Mouse (Mus musculus) megakaryocyte, embryonic 14.5 days (primary cell): ENCODE data around the gene Hspa1l. TPM values are rescaled to one million over a fixed set of nuclear protein-coding genes. Genes with fewer than 3 reads are reported as not detected.
"Not testable (repeated sequence)": the region's sequence is repeated elsewhere in the genome, so short reads cannot be mapped to it uniquely, and the experiment has no call there.

ENCODE experiments used
- H3K27me3 ChIP-seq: replicated peaks from 2 replicates; pipeline ENCODE3; 2012; ENCODE audit warnings: inconsistent platforms
- H3K36me3 ChIP-seq: replicated peaks from 2 replicates; pipeline ENCODE3; 2012; ENCODE audit warnings: low read length, inconsistent platforms, mixed read lengths
- H3K4me1 ChIP-seq: 2 replicates; pipeline ENCODE4 v1.6.1; 2012; ENCODE audit warnings: inconsistent platforms
- H3K4me3 ChIP-seq: replicated peaks from 2 replicates; pipeline ENCODE3; 2012; ENCODE audit warnings: moderate library complexity, mild to moderate bottlenecking, inconsistent platforms
- H3K9me3 ChIP-seq: 2 replicates; pipeline ENCODE4 v1.6.1; 2012; ENCODE audit warnings: inconsistent platforms
- FLI1 ChIP-seq: IDR thresholded peaks from 2 replicates; pipeline ENCODE4 v1.6.1; 2012; ENCODE audit warnings: low read length, inconsistent platforms, mixed read lengths
- GATA1 ChIP-seq: IDR thresholded peaks from 3 replicates; pipeline ENCODE4 v1.6.1; 2012; ENCODE audit warnings: mixed read lengths, low read length, inconsistent platforms, borderline replicate concordance
- polyA plus RNA-seq: library from polyadenylated mRNA; stranded (reverse); fragments of >175 nt; gene quantifications from 2 replicates; pipeline ENCODE4 v1.2.3, GENCODE M21; 2012; ENCODE audit warnings: low replicate concordance; ENCODE audit not compliant: insufficient read depth

Gene Hspa1l
- not detected in 2 replicates for polyA plus RNA-seq

DNA sequence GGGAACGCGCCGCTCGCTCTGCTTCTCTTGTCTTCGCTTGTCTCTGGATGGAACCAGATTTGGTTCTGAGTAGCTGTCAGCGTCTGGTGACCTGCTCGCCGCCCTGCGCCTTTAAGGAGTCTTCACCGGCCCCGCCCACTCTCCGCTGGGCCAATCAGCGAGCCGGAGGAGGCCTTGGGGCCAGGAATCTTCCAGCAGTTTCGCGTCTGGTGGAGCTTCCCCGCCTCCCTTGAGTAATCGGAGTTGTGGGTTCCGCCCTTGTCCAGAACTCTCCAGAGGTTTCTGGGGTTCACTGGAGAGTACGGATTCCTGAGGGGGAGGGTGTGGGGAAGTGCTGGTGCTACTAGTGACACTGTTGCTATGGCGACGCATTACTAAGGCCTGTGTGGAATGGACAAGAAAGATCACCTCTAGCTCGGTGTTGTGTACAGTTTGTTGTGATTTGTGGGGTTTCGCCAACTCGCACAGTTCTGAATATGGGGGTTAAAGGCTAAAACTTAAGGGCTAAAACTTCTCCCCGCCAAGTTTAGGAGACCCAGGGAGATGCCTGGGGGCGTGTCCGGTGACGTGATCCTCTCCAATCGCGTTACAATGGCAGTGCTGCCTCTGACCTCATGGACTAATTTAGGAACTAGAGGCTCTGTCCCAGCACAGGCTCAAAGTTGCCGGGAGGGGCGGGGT, at the start of gene Hspa1l, which contains the start of gene Hspa1a:
Hspa1l (plus strand) TSS at position 635 of the 681 bp plus-strand sequence.
Hspa1a (minus strand) TSS at position 88 of the 681 bp plus-strand sequence.
- not testable (repeated sequence) for H3K9me3 ChIP-seq, H3K36me3 ChIP-seq
- H3K4me1 ChIP-seq = peaks cover 22% of the 10 kb centered on the region
- peak within 1 kb of the TSS; percentile 90 for H3K4me3 ChIP-seq
- peaks cover 50% of the 10 kb centered on the region for H3K27me3 ChIP-seq

DNA sequence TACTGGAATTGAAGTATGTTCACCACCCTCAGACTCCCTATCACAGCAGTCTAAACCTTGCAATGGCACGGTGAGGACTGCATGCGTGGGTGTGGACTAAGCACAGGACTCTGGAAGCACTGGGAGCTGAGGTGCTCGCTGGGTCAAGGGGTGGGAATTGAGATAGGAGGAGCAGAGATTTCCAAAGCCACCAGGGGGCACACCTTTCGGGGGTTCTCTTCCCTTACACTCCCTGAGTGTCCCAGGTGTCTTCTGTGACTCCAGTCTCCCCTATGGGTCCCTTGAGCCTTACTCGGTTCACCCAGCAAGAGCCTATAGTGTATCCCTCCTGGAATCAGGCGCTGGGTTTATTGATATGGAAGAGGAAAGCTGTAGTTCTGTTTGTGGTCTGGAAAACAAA, 49.6 kb upstream of the Hspa1l start:
- H3K9me3 ChIP-seq = no peaks in the 10 kb centered on the region
- H3K36me3 ChIP-seq = no peaks in the 10 kb centered on the region
- peaks cover 36% of the 10 kb centered on the region for H3K4me1 ChIP-seq
- H3K4me3 ChIP-seq = no peak overlapping the region
- H3K27me3 ChIP-seq = peaks cover 35% of the 10 kb centered on the region
- no peak for TF ChIP-seq FLI1
- no peak for TF ChIP-seq GATA1

DNA sequence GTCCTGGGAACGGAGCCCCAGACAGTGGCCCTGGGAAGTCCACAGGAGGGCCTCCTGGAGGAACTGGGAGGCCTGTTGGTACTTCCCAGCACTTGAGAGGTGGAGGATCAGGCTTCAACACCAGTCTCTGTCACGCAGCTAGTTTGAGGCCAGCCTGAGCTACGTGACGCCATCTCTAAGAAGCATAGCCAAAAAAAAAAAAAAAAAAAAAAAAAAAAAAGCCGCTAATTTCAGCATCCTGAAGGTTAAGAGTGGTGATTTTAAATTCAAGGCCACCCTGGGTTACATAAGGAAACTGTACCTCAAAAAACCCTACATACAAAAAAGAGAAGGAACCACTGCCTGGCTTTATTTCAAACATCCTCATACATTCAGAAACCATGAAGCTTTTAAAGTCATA, 48.2 kb upstream of the Hspa1l start:
- no peak overlapping the region for H3K4me3 ChIP-seq
- H3K27me3 ChIP-seq = peaks cover 25% of the 10 kb centered on the region
- no peaks in the 10 kb centered on the region for H3K36me3 ChIP-seq

DNA sequence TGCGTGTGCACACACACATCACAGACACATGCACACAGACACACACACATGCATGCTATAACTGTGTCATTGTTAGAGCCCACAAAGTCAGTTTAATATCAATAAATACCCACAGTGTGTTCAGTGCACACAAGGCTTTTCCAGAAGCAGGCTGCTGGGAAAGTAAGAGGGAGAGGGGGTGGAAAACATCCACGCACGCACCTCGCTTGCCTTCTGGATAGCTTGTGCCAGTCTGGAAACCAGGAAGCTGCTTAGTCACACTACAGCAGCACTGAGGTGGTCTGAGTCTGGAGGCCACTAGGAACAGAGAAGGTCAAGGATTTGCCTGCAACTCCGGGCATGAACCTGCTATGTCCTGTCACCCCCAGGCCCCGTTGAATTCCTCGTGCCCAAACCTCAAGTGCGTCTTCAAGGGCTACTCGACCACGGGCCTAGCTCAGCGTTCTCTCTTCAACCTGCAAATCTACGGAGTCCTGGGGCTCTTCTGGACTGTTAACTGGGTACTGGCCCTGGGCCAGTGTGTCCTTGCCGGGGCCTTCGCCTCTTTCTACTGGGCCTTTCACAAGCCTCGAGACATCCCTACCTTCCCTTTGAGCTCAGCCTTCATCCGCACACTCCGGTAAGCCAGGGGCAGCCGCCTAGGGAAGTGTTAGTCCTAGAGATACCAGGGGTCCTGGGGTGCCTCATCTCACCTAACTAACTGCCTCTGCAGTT, 45.0 kb upstream of the Hspa1l start:
- Histone ChIP-seq H3K36me3 (peaks cover 2% of the 10 kb centered on the region), H3K27me3 (peaks cover 9% of the 10 kb centered on the region), H3K4me3 (peak overlapping the region; percentile 64), H3K9me3 (no peaks in the 10 kb centered on the region), H3K4me1 (peaks cover 59% of the 10 kb centered on the region)
- TF ChIP-seq FLI1 (no peak), GATA1 (no peak)

More for the DNA sequence above, 48.2 kb upstream of the Hspa1l start:
- H3K9me3 ChIP-seq = no peaks in the 10 kb centered on the region
- peaks cover 41% of the 10 kb centered on the region for H3K4me1 ChIP-seq
- TF ChIP-seq GATA1 = no peak
- no peak for TF ChIP-seq FLI1

DNA sequence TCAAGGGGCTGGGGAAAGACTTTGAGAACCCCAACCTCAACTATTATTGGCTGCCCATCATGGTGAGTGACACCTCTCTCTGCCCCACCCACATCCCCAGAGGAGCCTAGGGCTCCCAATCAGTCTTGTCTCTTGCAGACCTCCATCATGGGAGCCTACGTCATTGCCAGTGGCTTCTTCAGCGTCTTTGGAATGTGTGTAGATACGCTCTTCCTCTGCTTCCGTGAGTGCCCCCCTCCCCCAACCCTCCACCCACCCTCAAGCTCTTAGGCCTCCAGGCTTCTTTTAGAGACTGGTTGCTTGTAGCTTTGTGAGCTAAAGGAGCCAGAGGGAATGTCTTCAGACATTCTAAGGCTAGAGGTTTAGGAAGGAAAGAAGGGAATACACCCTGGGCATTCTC, 43.7 kb upstream of the Hspa1l start:
- Histone ChIP-seq H3K4me1 (peaks cover 59% of the 10 kb centered on the region), H3K9me3 (no peaks in the 10 kb centered on the region), H3K36me3 (peaks cover 16% of the 10 kb centered on the region), H3K27me3 (no peaks in the 10 kb centered on the region), H3K4me3 (no peak overlapping the region)
- TF ChIP-seq GATA1 (no peak), FLI1 (no peak)

DNA sequence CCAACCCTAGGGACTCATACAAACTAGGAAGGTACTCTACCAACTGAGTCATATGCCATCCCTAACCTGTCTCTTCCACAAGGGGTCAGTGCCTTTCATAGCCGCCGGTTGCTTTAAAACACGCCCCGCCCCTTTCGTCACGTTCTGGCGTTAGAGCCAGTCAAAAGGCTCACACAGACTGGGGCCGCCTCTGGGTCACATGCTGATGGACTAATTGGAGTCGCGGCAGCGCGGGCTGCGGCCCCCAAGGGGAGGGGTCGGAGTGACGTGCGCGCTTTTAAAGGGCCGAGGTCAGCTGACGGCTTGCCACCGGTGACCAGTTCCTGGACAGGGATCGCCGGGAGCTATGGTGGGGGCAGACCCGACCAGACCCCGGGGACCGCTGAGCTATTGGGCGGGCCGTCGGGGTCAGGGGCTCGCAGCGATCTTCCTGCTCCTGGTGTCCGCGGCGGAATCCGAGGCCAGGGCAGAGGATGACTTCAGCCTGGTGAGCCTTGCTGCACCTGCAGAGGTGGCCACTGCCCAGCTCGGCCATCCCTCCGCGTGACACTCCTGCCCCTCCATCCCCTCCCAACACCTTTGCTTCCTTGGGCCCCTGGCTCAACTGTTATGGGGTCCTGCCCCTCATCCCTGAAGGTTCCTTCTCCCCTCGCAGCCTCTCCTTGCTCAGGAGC, 41.3 kb upstream of the Hspa1l start, which contains the start of gene Neu1:
Neu1 (plus strand) TSS at position 193 of the 674 bp plus-strand sequence.
- no peak for TF ChIP-seq FLI1
- no peak for TF ChIP-seq GATA1
- peaks cover 40% of the 10 kb centered on the region for H3K36me3 ChIP-seq

DNA sequence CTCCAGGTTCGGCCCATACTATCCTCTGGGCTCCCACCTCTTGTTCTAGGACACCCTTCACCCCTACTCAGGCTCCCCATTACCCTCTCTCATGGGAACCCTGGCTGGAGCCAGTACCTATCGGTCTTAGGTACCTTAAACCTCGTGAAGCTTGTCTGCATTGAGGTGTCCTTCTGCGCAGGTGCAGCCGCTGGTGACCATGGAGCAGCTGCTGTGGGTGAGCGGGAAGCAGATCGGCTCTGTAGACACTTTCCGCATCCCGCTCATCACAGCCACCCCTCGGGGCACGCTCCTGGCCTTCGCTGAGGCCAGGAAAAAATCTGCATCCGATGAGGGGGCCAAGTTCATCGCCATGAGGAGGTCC, 40.8 kb upstream of the Hspa1l start:
- peak overlapping the region; percentile 100 for H3K4me3 ChIP-seq
- TF ChIP-seq FLI1 = no peak
- TF ChIP-seq GATA1 = no peak
- H3K4me1 ChIP-seq = peaks cover 59% of the 10 kb centered on the region
- H3K27me3 ChIP-seq = no peaks in the 10 kb centered on the region
- no peaks in the 10 kb centered on the region for H3K9me3 ChIP-seq
- H3K36me3 ChIP-seq = peaks cover 45% of the 10 kb centered on the region

More for the DNA sequence above, 41.3 kb upstream of the Hspa1l start, which contains the start of gene Neu1:
- H3K4me3 ChIP-seq = peak within 1 kb of the TSS; percentile 100
- H3K27me3 ChIP-seq = no peaks in the 10 kb centered on the region
- peaks cover 64% of the 10 kb centered on the region for H3K4me1 ChIP-seq
- H3K9me3 ChIP-seq = no peaks in the 10 kb centered on the region

DNA sequence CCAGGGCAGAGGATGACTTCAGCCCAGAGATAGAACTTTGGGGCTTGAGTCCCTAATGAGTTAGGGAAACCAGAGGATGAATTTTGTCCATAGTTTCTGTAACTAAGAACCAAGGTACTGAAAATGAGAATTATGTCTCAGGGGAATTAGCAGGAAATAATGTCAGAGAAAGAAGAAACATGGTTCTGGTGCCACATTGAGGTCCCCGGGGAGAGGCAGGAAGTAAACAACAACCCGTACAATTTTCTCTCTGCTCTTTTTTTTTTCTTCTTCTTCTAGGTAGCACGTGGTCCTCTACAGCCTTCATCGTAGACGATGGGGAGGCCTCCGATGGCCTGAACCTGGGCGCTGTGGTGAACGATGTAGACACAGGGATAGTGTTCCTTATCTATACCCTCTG, 40.2 kb upstream of the Hspa1l start:
- Histone ChIP-seq H3K9me3 (no peaks in the 10 kb centered on the region), H3K27me3 (no peaks in the 10 kb centered on the region), H3K36me3 (peaks cover 47% of the 10 kb centered on the region), H3K4me1 (peaks cover 53% of the 10 kb centered on the region), H3K4me3 (peak overlapping the region; percentile 100)
- TF ChIP-seq FLI1 (no peak), GATA1 (no peak)

DNA sequence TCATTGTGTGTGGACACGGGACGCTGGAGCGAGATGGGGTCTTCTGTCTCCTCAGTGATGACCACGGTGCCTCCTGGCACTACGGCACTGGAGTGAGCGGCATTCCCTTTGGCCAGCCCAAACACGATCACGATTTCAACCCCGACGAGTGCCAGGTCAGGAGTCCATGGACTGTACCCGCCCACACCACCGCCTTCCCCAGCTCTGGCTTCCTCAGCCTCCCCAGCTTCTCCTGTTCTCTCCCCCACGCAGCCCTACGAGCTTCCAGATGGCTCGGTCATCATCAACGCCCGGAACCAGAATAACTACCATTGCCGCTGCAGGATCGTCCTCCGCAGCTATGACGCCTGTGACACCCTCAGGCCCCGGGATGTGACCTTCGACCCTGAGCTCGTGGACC, 38.5 kb upstream of the Hspa1l start:
- Histone ChIP-seq H3K4me3 (peak overlapping the region; percentile 14), H3K27me3 (no peaks in the 10 kb centered on the region), H3K36me3 (peaks cover 49% of the 10 kb centered on the region), H3K4me1 (peaks cover 49% of the 10 kb centered on the region), H3K9me3 (no peaks in the 10 kb centered on the region)
- TF ChIP-seq FLI1 = no peak
- TF ChIP-seq GATA1 = no peak

DNA sequence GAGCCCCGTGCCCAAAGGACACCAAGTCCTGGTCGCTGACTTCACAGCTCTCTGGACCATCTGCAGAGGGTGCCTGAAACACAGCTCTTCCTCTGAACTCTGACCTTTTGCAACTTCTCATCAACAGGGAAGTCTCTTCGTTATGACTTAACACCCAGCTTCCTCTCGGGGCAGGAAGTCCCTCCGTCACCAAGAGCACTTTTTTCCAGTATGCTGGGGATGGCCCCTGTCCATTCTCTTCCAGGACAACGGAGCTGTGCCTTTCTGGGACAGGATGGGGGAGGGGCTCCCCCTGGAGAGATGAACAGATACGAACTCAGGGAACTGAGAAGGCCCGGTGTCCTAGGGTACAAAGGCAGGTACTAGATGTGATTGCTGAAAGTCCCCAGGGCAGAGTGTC, 37.7 kb upstream of the Hspa1l start:
- Histone ChIP-seq H3K36me3 (peaks cover 49% of the 10 kb centered on the region), H3K4me3 (no peak overlapping the region)

More for the DNA sequence above, 37.7 kb upstream of the Hspa1l start:
- TF ChIP-seq FLI1 (no peak), GATA1 (no peak)
- Histone ChIP-seq H3K4me1 (peaks cover 54% of the 10 kb centered on the region), H3K9me3 (no peaks in the 10 kb centered on the region), H3K27me3 (no peaks in the 10 kb centered on the region)
